Mouse (Mus musculus) heart, postnatal 0 days (tissue): ENCODE measurements at regions not wholly inside any gene's neighbourhood (a gene's known extent, or its start where the extent isn't known, plus 50 kb on each side); places are given as distances from the start of the nearest gene placed in this dataset.

Experiments used
- ATAC-seq: fragments of 200-750 bp; cut with Nextera tagmentation; 2 replicates; pipeline ENCODE4 v1.8.0; 2017; ENCODE audit warnings: low read depth, moderate number of reproducible peaks, moderate library complexity; ENCODE audit not compliant: insufficient read depth
- DNase-seq: peaks from one replicate; pipeline ENCODE4 v3.0.0-alpha.2; 2016; ENCODE audit warnings: low spot score
- H3K27ac ChIP-seq: fragments of 300-500 bp; sonication (generic); 2 replicates; pipeline ENCODE4 v1.5.1; 2014; ENCODE audit warnings: low read depth, mild to moderate bottlenecking
- H3K27me3 ChIP-seq: fragments of 300-500 bp; sonication (generic); 2 replicates; pipeline ENCODE4 v1.6.1; 2014; ENCODE audit warnings: low read length, mixed read lengths; ENCODE audit not compliant: control insufficient read depth, insufficient read depth
- H3K36me3 ChIP-seq: fragments of 300-500 bp; sonication (generic); replicated peaks from 2 replicates; pipeline ENCODE4 v1.6.1; 2014; ENCODE audit warnings: low read length, mixed read lengths; ENCODE audit not compliant: control insufficient read depth, insufficient read depth
- H3K4me1 ChIP-seq: fragments of 300-500 bp; sonication (generic); 2 replicates; pipeline ENCODE4 v1.6.1; 2014; ENCODE audit warnings: antibody characterized with exemption; ENCODE audit not compliant: control insufficient read depth, insufficient read depth
- H3K4me2 ChIP-seq: fragments of 300-500 bp; sonication (generic); 2 replicates; pipeline ENCODE4 v1.6.1; 2014; ENCODE audit warnings: low read depth, mild to moderate bottlenecking, low read length, moderate library complexity
- H3K4me3 ChIP-seq: fragments of 300-500 bp; sonication (generic); 2 replicates; pipeline ENCODE4 v1.5.1; 2014; ENCODE audit warnings: low read depth, low read length
- H3K9ac ChIP-seq: fragments of 300-500 bp; sonication (generic); replicated peaks from 2 replicates; pipeline ENCODE4 v1.6.1; 2014; ENCODE audit warnings: low read depth, low read length, mixed read lengths
- H3K9me3 ChIP-seq: fragments of 300-500 bp; sonication (generic); replicated peaks from 2 replicates; pipeline ENCODE4 v1.6.1; 2016; ENCODE audit warnings: low read length; ENCODE audit not compliant: control insufficient read depth
- CTCF ChIP-seq: IDR thresholded peaks from 2 replicates; pipeline ENCODE4 v1.5.1; 2016; ENCODE audit warnings: antibody characterized with exemption, control low read depth, low read depth
- EP300 ChIP-seq: IDR thresholded peaks from 2 replicates; pipeline ENCODE4 v1.6.1; 2016; ENCODE audit warnings: antibody characterized with exemption, low read depth
- WGBS: fragments of 180-500 bp; shearing (Covaris S2); extraction: QIAGEN DNeasy Blood & Tissue Kit; methylation state at CpG from one replicate; pipeline ENCODE4 v1.1.7; 2014; 5-methylcytosine and 5-hydroxymethylcytosine counted together

- Histone ChIP-seq H3K27ac (no peak overlapping the region), H3K9ac (no peak overlapping the region), H3K4me3 (no peak overlapping the region), H3K4me2 (no peak overlapping the region), H3K36me3 (no peaks in the 10 kb centered on the region), H3K27me3 (no peaks in the 10 kb centered on the region), H3K4me1 (no peaks in the 10 kb centered on the region), H3K9me3 (no peaks in the 10 kb centered on the region)
- 73% methylated on average over 4 of the region's 4 CpGs for WGBS
- TF ChIP-seq CTCF = no peak
- no peak for TF ChIP-seq EP300
- no peak for DNase-seq
- no peak for ATAC-seq
Observed at GRCm38 (mm10) chr10:17261192-17261824, 461.7 kb upstream of the Cited2 start.

GRCm38 (mm10) chr10:17261825-17262205, 461.2 kb upstream of the Cited2 start:
- Histone ChIP-seq H3K9ac (no peak overlapping the region), H3K9me3 (no peaks in the 10 kb centered on the region), H3K27me3 (no peaks in the 10 kb centered on the region), H3K27ac (no peak overlapping the region), H3K4me1 (no peaks in the 10 kb centered on the region), H3K4me2 (no peak overlapping the region), H3K36me3 (no peaks in the 10 kb centered on the region), H3K4me3 (no peak overlapping the region)
- DNase-seq = no peak
- TF ChIP-seq CTCF = no peak
- no peak for TF ChIP-seq EP300
- WGBS = 58% methylated on average over 3 of the region's 3 CpGs
- no peak for ATAC-seq

GRCm38 (mm10) chr10:17272646-17273045, 450.4 kb upstream of the Cited2 start:
- H3K4me3 ChIP-seq = no peak overlapping the region
- no peak for ATAC-seq
- H3K9ac ChIP-seq = no peak overlapping the region
- H3K36me3 ChIP-seq = no peaks in the 10 kb centered on the region
- H3K27ac ChIP-seq = no peak overlapping the region
- no peak for DNase-seq
- H3K4me1 ChIP-seq = no peaks in the 10 kb centered on the region
- no peak overlapping the region for H3K4me2 ChIP-seq
- no peaks in the 10 kb centered on the region for H3K27me3 ChIP-seq
- TF ChIP-seq CTCF = no peak
- no peak for TF ChIP-seq EP300
- H3K9me3 ChIP-seq = 0 out of 2 replicates have a peak, but pooled peaks cover 4% of the 10 kb centered on the region
- WGBS = 70% methylated on average over 5 of the region's 5 CpGs

- no peak overlapping the region for H3K27ac ChIP-seq
- no peak overlapping the region for H3K4me2 ChIP-seq
- no peak overlapping the region for H3K4me3 ChIP-seq
- H3K27me3 ChIP-seq = no peaks in the 10 kb centered on the region
- ATAC-seq (no peak), DNase-seq (no peak)
- H3K9me3 ChIP-seq = 0 out of 2 replicates have a peak, but pooled peaks cover 4% of the 10 kb centered on the region
- no peaks in the 10 kb centered on the region for H3K4me1 ChIP-seq
- H3K9ac ChIP-seq = no peak overlapping the region
- TF ChIP-seq CTCF (no peak), EP300 (no peak)
- WGBS = 74% methylated on average over 3 of the region's 3 CpGs
- no peaks in the 10 kb centered on the region for H3K36me3 ChIP-seq
Observed at GRCm38 (mm10) chr10:17273855-17274254, 449.2 kb upstream of the Cited2 start.

- Histone ChIP-seq H3K4me1 (no peaks in the 10 kb centered on the region), H3K36me3 (no peaks in the 10 kb centered on the region), H3K4me2 (no peak overlapping the region), H3K27me3 (no peaks in the 10 kb centered on the region), H3K4me3 (no peak overlapping the region), H3K9ac (no peak overlapping the region), H3K9me3 (0 out of 2 replicates have a peak, but pooled peaks cover 4% of the 10 kb centered on the region), H3K27ac (no peak overlapping the region)
- ATAC-seq (no peak), DNase-seq (no peak)
- TF ChIP-seq EP300 (no peak), CTCF (no peak)
- 75% methylated on average over 1 of the region's 1 CpGs for WGBS
Observed at GRCm38 (mm10) chr10:17275214-17275613, 447.8 kb upstream of the Cited2 start.

- H3K9ac ChIP-seq = no peak overlapping the region
- no peak overlapping the region for H3K4me3 ChIP-seq
- DNase-seq (no peak), ATAC-seq (no peak)
- TF ChIP-seq CTCF = no peak
- no peak for TF ChIP-seq EP300
- no peaks in the 10 kb centered on the region for H3K4me1 ChIP-seq
- H3K27me3 ChIP-seq = no peaks in the 10 kb centered on the region
- H3K27ac ChIP-seq = no peak overlapping the region
- H3K9me3 ChIP-seq = 0 out of 2 replicates have a peak, but pooled peaks cover 4% of the 10 kb centered on the region
- no peaks in the 10 kb centered on the region for H3K36me3 ChIP-seq
- H3K4me2 ChIP-seq = no peak overlapping the region
Observed at GRCm38 (mm10) chr10:17277911-17278310, 445.1 kb upstream of the Cited2 start.
